Comparison of ENCODE assay signal across 26 mouse cellular contexts in the genomic region with DNA sequence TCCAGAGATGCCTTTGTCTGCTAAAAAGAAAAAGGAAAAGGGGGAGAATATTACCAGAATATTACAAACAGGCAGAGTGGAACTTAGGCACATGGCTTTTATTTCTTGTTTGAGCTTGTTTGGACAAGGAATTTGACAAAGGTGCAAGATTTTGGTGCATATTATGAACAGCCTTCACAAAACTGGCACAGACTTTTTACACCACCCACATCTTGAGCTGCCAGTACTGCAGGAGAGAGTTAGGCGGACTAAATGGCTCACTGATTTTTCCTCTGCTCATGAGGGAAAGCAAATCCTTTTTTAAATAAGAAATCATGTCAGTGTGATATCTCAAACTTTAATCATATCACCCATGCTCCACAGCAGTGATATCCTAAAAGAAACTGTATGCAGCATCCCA.
DNase-seq lines count a peak whose midpoint lies in the region; ATAC-seq lines count a peak whose summit lies in the region.
"Had no signal": no experiment of that assay in that cellular context is flagged by ENCODE, and none has a peak within 500 bp of the region (broad histone marks: within the 10 kb centered on the region; RNA-seq: fewer than 3 reads in every experiment).

No protein-coding gene starts in this region.

- 83% methylated on average over 1 of the region's 1 CpGs for WGBS in forebrain, embryonic 15.5 days

- H3K27ac ChIP-seq in forebrain, embryonic 15.5 days (replicated peaks): no peak overlapping the region
- H3K27ac ChIP-seq: embryonic facial prominence, embryonic 12.5 days; embryonic facial prominence, embryonic 15.5 days; heart, adult 2 months; heart, embryonic 10.5 days; heart, embryonic 13.5 days; hindbrain, embryonic 14.5 days; hindbrain, postnatal 0 days had no signal

- intact Hi-C loops in left cerebral cortex, postnatal 4 days (cut with DNase I): no loop called here

- no peak overlapping the region for H3K4me2 ChIP-seq in forebrain, embryonic 15.5 days (replicated peaks)
- H3K4me2 ChIP-seq: embryonic facial prominence, embryonic 12.5 days; embryonic facial prominence, embryonic 15.5 days; heart, embryonic 13.5 days; hindbrain, embryonic 14.5 days had no signal

- no peak overlapping the region for H3K9ac ChIP-seq in forebrain, embryonic 15.5 days (replicated peaks)
- H3K9ac ChIP-seq: embryonic facial prominence, embryonic 12.5 days; embryonic facial prominence, embryonic 15.5 days; heart, embryonic 13.5 days; hindbrain, embryonic 14.5 days had no signal

- H3K27me3 ChIP-seq in forebrain, embryonic 15.5 days: no peaks in the 10 kb centered on the region
- H3K27me3 ChIP-seq: embryonic facial prominence, embryonic 12.5 days; embryonic facial prominence, embryonic 15.5 days; heart, embryonic 13.5 days had no signal

- peak; percentile 90 for ATAC-seq in frontal cortex, adult (ENCODE audit: low TSS enrichment)
- no peak for ATAC-seq in forebrain, embryonic 15.5 days (replicated peaks)
- ATAC-seq: activated CD4-positive, CD25-positive, alpha-beta regulatory T cell, adult 4 months; forebrain, embryonic 14.5 days; hindbrain, postnatal 0 days had no signal

- no peaks in the 10 kb centered on the region for H3K36me3 ChIP-seq in forebrain, embryonic 15.5 days
- H3K36me3 ChIP-seq: embryonic facial prominence, embryonic 12.5 days; embryonic facial prominence, embryonic 15.5 days; heart, embryonic 10.5 days; heart, embryonic 13.5 days had no signal

- H3K9me3 ChIP-seq in forebrain, embryonic 15.5 days: no peaks in the 10 kb centered on the region
- H3K9me3 ChIP-seq: embryonic facial prominence, embryonic 12.5 days; embryonic facial prominence, embryonic 15.5 days; heart, embryonic 10.5 days; heart, embryonic 13.5 days had no signal

- no peaks in the 10 kb centered on the region for H3K4me1 ChIP-seq in forebrain, embryonic 15.5 days
- H3K4me1 ChIP-seq: embryonic facial prominence, embryonic 12.5 days; embryonic facial prominence, embryonic 15.5 days; heart, embryonic 10.5 days; heart, embryonic 13.5 days had no signal

- no peak for DNase-seq in frontal cortex, postnatal 25 days (ENCODE audit: low spot score in 2 of 2)
- peak; percentile 0 to 8 for DNase-seq in left cerebral cortex, adult 9 months (ENCODE audit: low spot score in 2 of 2)
- no peak for DNase-seq in left cerebral cortex, postnatal 4 days
- DNase-seq in right cerebral cortex, adult 18-20 months: peak; percentile 11
- DNase-seq in right cerebral cortex, postnatal 25 days: no peak
- DNase-seq: adrenal gland, adult 8-10 months; adrenal gland, postnatal 36 days; cerebellum, adult 11 months; cerebellum, adult 2 months; cerebellum, adult 9-11 months; cerebellum, postnatal 25 days; gastrocnemius, postnatal 10 days; gastrocnemius, postnatal 36 days; heart, adult 2 months; heart, postnatal 14 days; heart, postnatal 4 days had no signal

- H3K4me3 ChIP-seq in forebrain, embryonic 15.5 days: no peak overlapping the region
- H3K4me3 ChIP-seq: embryonic facial prominence, embryonic 12.5 days; embryonic facial prominence, embryonic 15.5 days; heart, adult 2 months; heart, embryonic 10.5 days; heart, embryonic 13.5 days had no signal

Comparison
In these comparisons a context has a peak if more than half of its experiments do, and no peak if none do; other contexts are left out.
1. DNase-seq: peak in left cerebral cortex, adult 9 months (2 of 2) and right cerebral cortex, adult 18-20 months (single experiment); none in frontal cortex, postnatal 25 days (0 of 2), left cerebral cortex, postnatal 4 days (single experiment) and right cerebral cortex, postnatal 25 days (single experiment).